Mouse (Mus musculus) cerebellum, adult 2 months (tissue): ENCODE data around the gene Pgm2.

Source experiments
- CTCF ChIP-seq: fragments of 200-500 bp; IDR thresholded peaks from 2 replicates; pipeline ENCODE4 v1.5.1; 2011; ENCODE audit warnings: low read depth, mild to moderate bottlenecking, control low read depth, low read length, moderate library complexity, borderline replicate concordance; ENCODE audit not compliant: insufficient read depth
- POLR2A ChIP-seq: fragments of 200-500 bp; IDR thresholded peaks from 2 replicates; pipeline ENCODE4 v1.6.1; 2011; ENCODE audit warnings: low read length, control low read depth, borderline replicate concordance; ENCODE audit not compliant: insufficient read depth

GRCm38 (mm10) chr5:64066159-64066558 lies 26.6 kb upstream of the Pgm2 start:
- no peak for TF ChIP-seq CTCF
- TF ChIP-seq POLR2A: no peak
